Mouse (Mus musculus): ENCODE results near the gene Agmat.

Agmat gene

GRCm38 (mm10) chr4:141781201-141781985, 34.9 kb downstream of the Agmat start:
- DNase-seq, result no peak

GRCm38 (mm10) chr4:141784835-141785234, 38.4 kb downstream of the Agmat start:
- peak; percentile 60 for DNase-seq

- no peak for DNase-seq
Observed at GRCm38 (mm10) chr4:141786141-141786540, 39.7 kb downstream of the Agmat start.

GRCm38 (mm10) chr4:141787046-141787445, 40.6 kb downstream of the Agmat start:
- no peak for DNase-seq

GRCm38 (mm10) chr4:141787462-141787861, 41.0 kb downstream of the Agmat start:
- DNase-seq, result no peak

- DNase-seq, result no peak
Observed at GRCm38 (mm10) chr4:141789564-141790218, 43.2 kb downstream of the Agmat start.

GRCm38 (mm10) chr4:141790524-141790990, 44.1 kb downstream of the Agmat start, which contains the start of gene Dnajc16:
TSS of gene Dnajc16 (minus strand) at chr4:141790931.
- peak; percentile 98 for DNase-seq

GRCm38 (mm10) chr4:141791486-141791885, 45.0 kb downstream of the Agmat start:
- no peak for DNase-seq

GRCm38 (mm10) chr4:141791951-141792350, 45.5 kb downstream of the Agmat start:
- DNase-seq, result no peak

GRCm38 (mm10) chr4:141792554-141793281, 46.2 kb downstream of the Agmat start:
- DNase-seq, result peak; percentile 20

- DNase-seq, result peak; percentile 96
Observed at GRCm38 (mm10) chr4:141793282-141794151, 47.0 kb downstream of the Agmat start, which contains the start of gene Casp9. TSS of gene Casp9 (plus strand) at chr4:141793612.

GRCm38 (mm10) chr4:141794152-141794535, 47.7 kb downstream of the Agmat start:
- DNase-seq, result no peak

GRCm38 (mm10) chr4:141796356-141796755, 49.9 kb downstream of the Agmat start:
- DNase-seq, result no peak

GRCm38 (mm10) chr4:141796954-141797353, 50.5 kb downstream of the Agmat start:
- no peak for DNase-seq

- DNase-seq, result no peak
Observed at GRCm38 (mm10) chr4:141797545-141797944, 51.1 kb downstream of the Agmat start.

- DNase-seq, result no peak
Observed at GRCm38 (mm10) chr4:141804105-141804504, 57.6 kb downstream of the Agmat start.

GRCm38 (mm10) chr4:141805886-141806285, 59.4 kb downstream of the Agmat start:
- no peak for DNase-seq
